Mouse (Mus musculus) CH12.LX (cell line): ENCODE results near the gene Sesn2. TPM values are rescaled to one million over a fixed set of nuclear protein-coding genes. Genes with fewer than 3 reads are reported as not detected.

ENCODE experiments used
- DNase-seq: peaks from one replicate; pipeline ENCODE4 v3.0.0-alpha.2; 2013; ENCODE audit errors: extremely low read depth
- H3K27ac ChIP-seq: 2 replicates; pipeline ENCODE4 v1.5.1; 2012; ENCODE audit warnings: low read depth, mild to moderate bottlenecking, control low read depth, moderate library complexity; ENCODE audit not compliant: insufficient read depth
- H3K27me3 ChIP-seq: replicated peaks from 2 replicates; pipeline ENCODE3; 2012; ENCODE audit warnings: inconsistent platforms
- H3K36me3 ChIP-seq, 2 experiments: replicated peaks in 1 of 2; 2 replicates each; pipeline versions ENCODE3 to v1.6.1; 2012; ENCODE audit warnings: inconsistent platforms in 1 of 2, low read length in 1 of 2, mild to moderate bottlenecking in 1 of 2, mixed read lengths in 1 of 2, moderate library complexity in 1 of 2; ENCODE audit not compliant: control insufficient read depth in 1 of 2, insufficient read depth in 1 of 2
- H3K4me1 ChIP-seq, 2 experiments: 2 replicates each; pipeline ENCODE4 v1.6.1; 2012; ENCODE audit warnings: inconsistent platforms in 1 of 2, moderate library complexity in 1 of 2; ENCODE audit not compliant: insufficient read depth in 2 of 2, control insufficient read depth in 1 of 2
- H3K4me2 ChIP-seq: 2 replicates; pipeline ENCODE4 v1.6.1; 2012; ENCODE audit warnings: low read depth, mild to moderate bottlenecking, control low read depth; ENCODE audit not compliant: poor library complexity, insufficient read depth, severe bottlenecking
- H3K4me3 ChIP-seq, 3 experiments: fragments of 150-350 bp in 1 of 3; sonication (generic) in 1 of 3; replicated peaks in 1 of 3; 2 replicates each; pipeline versions ENCODE3 to v1.5.1; 2011 to 2012; ENCODE audit warnings: low read depth in 2 of 3, low read length in 2 of 3, mild to moderate bottlenecking in 2 of 3, moderate library complexity in 2 of 3, control low read depth in 1 of 3, improper control_type of control experiment in 1 of 3, inconsistent platforms in 1 of 3, mixed read lengths in 1 of 3; ENCODE audit not compliant: poor library complexity in 1 of 3
- H3K79me2 ChIP-seq: replicated peaks from 2 replicates; pipeline ENCODE4 v1.6.1; 2012; ENCODE audit warnings: mild to moderate bottlenecking, moderate library complexity; ENCODE audit not compliant: control insufficient read depth, poor library complexity, insufficient read depth, severe bottlenecking; ENCODE audit errors: extremely low read depth
- H3K9ac ChIP-seq: 2 replicates; pipeline ENCODE4 v1.6.1; 2012; ENCODE audit warnings: low read depth, mild to moderate bottlenecking, control low read depth, moderate library complexity; ENCODE audit not compliant: insufficient read depth
- H3K9me3 ChIP-seq: replicated peaks from 2 replicates; pipeline ENCODE3; 2012; ENCODE audit warnings: low read length, inconsistent platforms, mixed read lengths
- BHLHE40 ChIP-seq: IDR thresholded peaks from 2 replicates; pipeline ENCODE4 v1.6.1; 2011; ENCODE audit warnings: mild to moderate bottlenecking, low read depth, low read length, improper control_type of control experiment
- CHD1 ChIP-seq: IDR thresholded peaks from 2 replicates; pipeline ENCODE4 v1.6.1; 2012; ENCODE audit warnings: low read depth, low read length, improper control_type of control experiment, inconsistent platforms
- ELF1 ChIP-seq: IDR thresholded peaks from 2 replicates; pipeline ENCODE4 v1.6.1; 2014; ENCODE audit warnings: low read depth, mild to moderate bottlenecking, inconsistent platforms, low read length, improper control_type of control experiment
- ETS1 ChIP-seq: conservative IDR thresholded peaks from 2 replicates; pipeline ENCODE4 v1.6.1; 2012; ENCODE audit warnings: low read depth, mild to moderate bottlenecking, inconsistent platforms, low read length, improper control_type of control experiment, moderate library complexity
- GABPA ChIP-seq: IDR thresholded peaks from 2 replicates; pipeline ENCODE4 v1.6.1; 2012; ENCODE audit warnings: low read depth, low read length, improper control_type of control experiment, inconsistent platforms; ENCODE audit not compliant: insufficient replicate concordance
- KAT2A ChIP-seq: IDR thresholded peaks from 2 replicates; pipeline ENCODE4 v1.6.1; 2012; ENCODE audit warnings: low read length, improper control_type of control experiment, inconsistent platforms; ENCODE audit not compliant: insufficient replicate concordance
- MAFK ChIP-seq: IDR thresholded peaks from 2 replicates; pipeline ENCODE4 v1.6.1; 2011; ENCODE audit warnings: low read length, improper control_type of control experiment; ENCODE audit not compliant: insufficient replicate concordance
- MAX ChIP-seq: IDR thresholded peaks from 2 replicates; pipeline ENCODE4 v1.6.1; 2011; ENCODE audit warnings: low read length, improper control_type of control experiment
- MAZ ChIP-seq: IDR thresholded peaks from 2 replicates; pipeline ENCODE4 v1.6.1; 2012; ENCODE audit warnings: low read depth, mild to moderate bottlenecking, inconsistent platforms, low read length, improper control_type of control experiment, moderate library complexity
- MXI1 ChIP-seq: IDR thresholded peaks from 2 replicates; pipeline ENCODE4 v1.6.1; 2011; ENCODE audit warnings: mild to moderate bottlenecking, low read depth, low read length, improper control_type of control experiment
- MYC ChIP-seq: IDR thresholded peaks from 2 replicates; pipeline ENCODE4 v1.6.1; 2011; ENCODE audit warnings: low read depth, mild to moderate bottlenecking, improper control_type of control experiment, low read length
- NELFE ChIP-seq: IDR thresholded peaks from 2 replicates; pipeline ENCODE4 v1.6.1; 2011; ENCODE audit warnings: low read depth, low read length, improper control_type of control experiment
- PAX5 ChIP-seq: IDR thresholded peaks from 2 replicates; pipeline ENCODE4 v1.6.1; 2012; ENCODE audit warnings: low read length, inconsistent platforms, mixed read lengths
- POLR2A ChIP-seq: IDR thresholded peaks from 2 replicates; pipeline ENCODE4 v1.6.1; 2011; ENCODE audit warnings: low read depth, mild to moderate bottlenecking, improper control_type of control experiment, low read length
- POLR2AphosphoS2 ChIP-seq: IDR thresholded peaks from 2 replicates; pipeline ENCODE4 v1.6.1; 2011; ENCODE audit warnings: low read depth, low read length, improper control_type of control experiment
- RAD21 ChIP-seq: IDR thresholded peaks from 2 replicates; pipeline ENCODE4 v1.6.1; 2011; ENCODE audit warnings: low read depth, mild to moderate bottlenecking, low read length, improper control_type of control experiment, moderate library complexity
- RCOR1 ChIP-seq: conservative IDR thresholded peaks from 2 replicates; pipeline ENCODE4 v1.6.1; 2012; ENCODE audit warnings: low read depth, mild to moderate bottlenecking, inconsistent platforms, low read length, improper control_type of control experiment
- SMC3 ChIP-seq: IDR thresholded peaks from 2 replicates; pipeline ENCODE4 v1.6.1; 2011; ENCODE audit warnings: low read depth, low read length, improper control_type of control experiment
- TCF12 ChIP-seq: IDR thresholded peaks from 2 replicates; pipeline ENCODE4 v1.6.1; 2014; ENCODE audit warnings: low read depth, mild to moderate bottlenecking, inconsistent platforms, low read length, improper control_type of control experiment
- USF1 ChIP-seq: IDR thresholded peaks from 2 replicates; pipeline ENCODE4 v1.6.1; 2014; ENCODE audit warnings: low read depth, mild to moderate bottlenecking, inconsistent platforms, low read length, improper control_type of control experiment
- ZKSCAN1 ChIP-seq: IDR thresholded peaks from 2 replicates; pipeline ENCODE4 v1.6.1; 2012; ENCODE audit warnings: low read depth, inconsistent platforms, low read length, improper control_type of control experiment, borderline replicate concordance
- ZMIZ1 ChIP-seq: IDR thresholded peaks from 2 replicates; pipeline ENCODE4 v1.6.1; 2012; ENCODE audit warnings: low read depth, mild to moderate bottlenecking, inconsistent platforms, low read length, improper control_type of control experiment
- ZNF384 ChIP-seq: IDR thresholded peaks from 2 replicates; pipeline ENCODE4 v1.6.1; 2012; ENCODE audit warnings: low read depth, low read length, improper control_type of control experiment, inconsistent platforms
- dilution Hi-C: fragments of 300-500 bp; cut with MboI; formaldehyde crosslinking; loops from 2 replicates; pipeline ENCODE4 v1.14.3; 2020; ENCODE audit warnings: low sequenced_read_pairs; ENCODE audit not compliant: extremely low pct_unique_long_range_greater_than_20kb, extremely low pct_ligation_motif_present
- in situ Hi-C: fragments of 300-500 bp; cut with MboI; formaldehyde crosslinking; loops from 3 replicates; pipeline ENCODE4 v1.14.3; 2019; ENCODE audit warnings: low sequenced_read_pairs, low pct_ligation_motif_present, low pct_unique_long_range_greater_than_20kb, mixed read lengths
- polyA plus RNA-seq: library from polyadenylated mRNA; unstranded; fragments of >175 nt; gene quantifications from 2 replicates; pipeline ENCODE4 v1.2.1, GENCODE M21; 2012; ENCODE audit warnings: low read depth; ENCODE audit not compliant: insufficient read length
- total RNA-seq, 2 experiments: library from RNA; depleted of rRNA; stranded (reverse); fragments of 300-350 nt in 1 of 2; fragments of >200 nt in 1 of 2; gene quantifications; 2 replicates each; pipeline ENCODE4 v1.2.3; 2012 to 2014

Sesn2 gene
- total and polyA plus RNA-seq, 3 experiments, result 35.6 to 68.1 (median 40.1) TPM

GRCm38 (mm10) chr4:132491748-132492147 lies 18.6 kb downstream of the Sesn2 start:
- Histone ChIP-seq H3K4me1 (peaks cover 1 to 24% of the 10 kb centered on the region in 2 experiments; a peak in 3 of 4 replicates), H3K9me3 (no peaks in the 10 kb centered on the region), H3K79me2 (no peaks in the 10 kb centered on the region), H3K36me3 (peaks cover 49 to 61% of the 10 kb centered on the region in 2 experiments), H3K27me3 (no peaks in the 10 kb centered on the region), H3K9ac (no peak overlapping the region), H3K4me2 (no peak overlapping the region), H3K4me3 (no peak overlapping the region), H3K27ac (no peak overlapping the region)
- TF ChIP-seq POLR2AphosphoS2 (0 out of 2 replicates have a peak, but pooled peaks have one; percentile 4), SMC3 (no peak), USF1 (no peak)
- in situ Hi-C loops, result no loop called here
- DNase-seq, result no peak
- dilution Hi-C loops, result no loop called here

- Histone ChIP-seq H3K79me2 (no peaks in the 10 kb centered on the region), H3K9me3 (no peaks in the 10 kb centered on the region), H3K36me3 (peaks cover 43 to 54% of the 10 kb centered on the region in 2 experiments), H3K4me2 (no peak overlapping the region), H3K9ac (no peak overlapping the region), H3K4me3 (no peak overlapping the region), H3K27ac (no peak overlapping the region), H3K27me3 (no peaks in the 10 kb centered on the region), H3K4me1 (peaks cover 0 to 18% of the 10 kb centered on the region in 2 experiments; a peak in 2 of 4 replicates)
- TF ChIP-seq POLR2A (no peak), CHD1 (no peak), POLR2AphosphoS2 (0 out of 2 replicates have a peak, but pooled peaks have one; percentile 5), RCOR1 (no peak; the same call in 1 of the 2 replicates)
- dilution Hi-C loops (no loop called here), in situ Hi-C loops (no loop called here)
- no peak for DNase-seq
Measured at GRCm38 (mm10) chr4:132491057-132491456, 19.2 kb downstream of the Sesn2 start.

- dilution Hi-C loops, result no loop called here
- in situ Hi-C loops, result no loop called here
- TF ChIP-seq MAFK (no peak), KAT2A (no peak), MYC (no peak), CHD1 (no peak), PAX5 (no peak), MAX (no peak), MXI1 (no peak), GABPA (no peak), ETS1 (no peak), BHLHE40 (no peak), ZKSCAN1 (no peak), TCF12 (no peak), NELFE (no peak), RCOR1 (no peak), POLR2AphosphoS2 (0 out of 2 replicates have a peak, but pooled peaks have one; percentile 41), MAZ (no peak), ZMIZ1 (0 out of 2 replicates have a peak, but pooled peaks have one; percentile 5), ELF1 (no peak), RAD21 (no peak), USF1 (no peak), ZNF384 (no peak)
Measured at GRCm38 (mm10) chr4:132490273-132491010, 19.9 kb downstream of the Sesn2 start.

More at GRCm38 (mm10) chr4:132490273-132491010, 19.9 kb downstream of the Sesn2 start:
- Histone ChIP-seq H3K9ac (no peak overlapping the region), H3K79me2 (no peaks in the 10 kb centered on the region), H3K36me3 (peaks cover 39 to 48% of the 10 kb centered on the region in 2 experiments), H3K4me3 (no peak overlapping the region), H3K4me1 (peaks cover 0 to 13% of the 10 kb centered on the region in 2 experiments; a peak in 2 of 4 replicates), H3K27ac (no peak overlapping the region), H3K27me3 (no peaks in the 10 kb centered on the region), H3K4me2 (no peak overlapping the region), H3K9me3 (no peaks in the 10 kb centered on the region)
- no peak for DNase-seq
